Mouse (Mus musculus): ENCODE measurements around the gene Draxin.
"Not testable (repeated sequence)": the region's sequence is repeated elsewhere in the genome, so short reads cannot be mapped to it uniquely, and the experiment has no call there.

Gene Draxin

GRCm38 (mm10) chr4:148057661-148058209, 72.8 kb downstream of the Draxin start:
- no peak for DNase-seq (ENCODE audit: low read depth, low spot score)

GRCm38 (mm10) chr4:148056801-148057200, 73.7 kb downstream of the Draxin start:
- DNase-seq (ENCODE audit: low read depth, low spot score), result no peak

- DNase-seq (ENCODE audit: low read depth, low spot score), result no peak
Observed at GRCm38 (mm10) chr4:148056246-148056645, 74.3 kb downstream of the Draxin start.

GRCm38 (mm10) chr4:148054961-148055695, 75.4 kb downstream of the Draxin start:
- DNase-seq (ENCODE audit: low read depth, low spot score), result no peak

- DNase-seq (ENCODE audit: low read depth, low spot score), result no peak
Observed at GRCm38 (mm10) chr4:148053417-148053920, 77.0 kb downstream of the Draxin start.

GRCm38 (mm10) chr4:148052976-148053375, 77.5 kb downstream of the Draxin start:
- no peak for DNase-seq (ENCODE audit: low read depth, low spot score)

- no peak for DNase-seq (ENCODE audit: low read depth, low spot score)
Observed at GRCm38 (mm10) chr4:148051886-148052285, 78.6 kb downstream of the Draxin start.

- no peak for DNase-seq (ENCODE audit: low read depth, low spot score)
Observed at GRCm38 (mm10) chr4:148051046-148051776, 79.3 kb downstream of the Draxin start.

GRCm38 (mm10) chr4:148050396-148050914, 80.0 kb downstream of the Draxin start:
- not testable (repeated sequence) for DNase-seq (ENCODE audit: low read depth, low spot score)
